Mouse (Mus musculus) subcutaneous adipose tissue, adult 2 months (tissue): ENCODE data around the gene Pbsn. TPM values are rescaled to one million over a fixed set of nuclear protein-coding genes. Genes with fewer than 3 reads are reported as not detected.

Experiments used
- polyA plus RNA-seq: library from polyadenylated mRNA; depleted of rRNA; stranded (reverse); fragments of >200 nt; gene quantifications from 2 replicates; pipeline ENCODE4 v1.2.3, GENCODE M21; 2012; ENCODE audit warnings: low replicate concordance; rRNA removed

Pbsn gene
- 0.20 TPM in 1 of 2 replicates, not detected in the other for polyA plus RNA-seq

DNA sequence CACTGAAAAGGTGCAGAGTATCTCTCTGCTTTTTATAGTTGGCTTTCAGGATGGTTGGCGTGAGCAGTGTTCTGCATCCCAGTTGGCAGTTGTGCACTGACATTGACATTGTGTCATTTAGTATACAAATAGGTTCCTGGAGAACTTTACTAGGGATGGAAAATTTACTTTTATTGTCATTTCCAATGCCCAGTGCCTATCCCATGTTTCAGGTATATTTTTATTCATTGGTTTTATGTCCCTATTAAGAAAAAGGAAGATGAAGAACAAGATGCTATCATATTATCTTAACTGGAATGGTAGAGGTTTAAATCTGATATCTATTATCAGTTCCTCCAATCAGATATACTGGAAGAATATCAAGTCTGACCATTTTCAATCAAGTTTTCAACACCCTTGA lies at the start of gene Pbsn:
Gene Pbsn, minus strand, starts transcription at position 101 of the 400 bp plus-strand sequence.

GRCm38 (mm10) chrX:77864458-77864857 lies 11.0 kb upstream of the Pbsn start, which contains the start of gene Gm14744:
TSS of gene Gm14744 (plus strand) at chrX:77864758.

GRCm38 (mm10) chrX:77796238-77796835 lies 57.1 kb downstream of the Pbsn start, which contains the start of gene Prkx:
TSS of gene Prkx (minus strand) at chrX:77796278.

Other genes with a start within 250 kb of the Pbsn start
- gene Prkx, start 57.3 kb downstream of the Pbsn start, polyA plus RNA-seq = 11.0 and 14.8 TPM in 2 replicates
- gene Gm14744, start 11.1 kb upstream of the Pbsn start, polyA plus RNA-seq = not detected in 2 replicates
- gene 5430402E10Rik, start 71.4 kb upstream of the Pbsn start, polyA plus RNA-seq = not detected in 2 replicates
- gene Obp1a, start 237.8 kb upstream of the Pbsn start, polyA plus RNA-seq = not detected in 2 replicates